Mouse (Mus musculus) neural tube, embryonic 11.5 days (tissue): Measurements from ENCODE around the gene Tent2. TPM values are rescaled to one million over a fixed set of nuclear protein-coding genes. Genes with fewer than 3 reads are reported as not detected.
"Not testable (repeated sequence)": the region's sequence is repeated elsewhere in the genome, so short reads cannot be mapped to it uniquely, and the experiment has no call there.

Experiments
- ATAC-seq: fragments of 200-750 bp; cut with Nextera tagmentation; 2 replicates; pipeline ENCODE4 v1.8.0; 2017; ENCODE audit warnings: moderate number of reproducible peaks, mild to moderate bottlenecking, moderate TSS enrichment, moderate library complexity; ENCODE audit not compliant: insufficient read depth, low FRiP score, low TSS enrichment
- DNase-seq: peaks from one replicate; pipeline ENCODE4 v3.0.0-alpha.2; 2015; ENCODE audit warnings: low spot score
- H3K27ac ChIP-seq: fragments of 300-500 bp; sonication (generic); 2 replicates; pipeline ENCODE4 v1.5.1; 2014; ENCODE audit warnings: low read depth, mild to moderate bottlenecking, low read length
- H3K27me3 ChIP-seq: fragments of 300-500 bp; sonication (generic); 2 replicates; pipeline ENCODE4 v1.6.1; 2014; ENCODE audit warnings: mild to moderate bottlenecking, low read length, mixed read lengths; ENCODE audit not compliant: control insufficient read depth, insufficient read depth
- H3K36me3 ChIP-seq: fragments of 300-500 bp; sonication (generic); 2 replicates; pipeline ENCODE4 v1.6.1; 2014; ENCODE audit warnings: mild to moderate bottlenecking, low read length, moderate library complexity, mixed read lengths; ENCODE audit not compliant: control insufficient read depth, insufficient read depth
- H3K4me1 ChIP-seq: fragments of 300-500 bp; sonication (generic); 2 replicates; pipeline ENCODE4 v1.6.1; 2014; ENCODE audit warnings: low read length, mixed read lengths; ENCODE audit not compliant: control insufficient read depth, insufficient read depth
- H3K4me2 ChIP-seq: fragments of 300-500 bp; sonication (generic); 2 replicates; pipeline ENCODE4 v1.6.1; 2014; ENCODE audit warnings: low read depth, mild to moderate bottlenecking, moderate library complexity
- H3K4me3 ChIP-seq: fragments of 300-500 bp; sonication (generic); 2 replicates; pipeline ENCODE4 v1.5.1; 2014; ENCODE audit warnings: low read depth, low read length
- H3K9ac ChIP-seq: fragments of 300-500 bp; sonication (generic); 2 replicates; pipeline ENCODE4 v1.6.1; 2014; ENCODE audit warnings: mild to moderate bottlenecking, low read length
- H3K9me3 ChIP-seq: fragments of 300-500 bp; sonication (generic); 2 replicates; pipeline ENCODE4 v1.6.1; 2016; ENCODE audit warnings: low read length; ENCODE audit not compliant: control insufficient read depth
- WGBS: fragments of 180-500 bp; shearing (Covaris S2); extraction: QIAGEN DNeasy Blood & Tissue Kit; methylation state at CpG from one replicate; pipeline ENCODE4 v1.1.7; 2014; 5-methylcytosine and 5-hydroxymethylcytosine counted together
- polyA plus RNA-seq: library from polyadenylated mRNA; unstranded; fragments of >200 nt; fragmentation: Nextera tagmentation; extraction: Ambion mirVana; gene quantifications from 2 replicates; pipeline ENCODE4 v1.2.1, GENCODE M21; 2014

Gene Tent2
- polyA plus RNA-seq, 1 experiment from 2014 or later: 81.6 TPM

- Histone ChIP-seq H3K4me1 (no peaks in the 10 kb centered on the region), H3K27me3 (no peaks in the 10 kb centered on the region), H3K9me3 (no peaks in the 10 kb centered on the region), H3K27ac (no peak overlapping the region), H3K9ac (no peak overlapping the region), H3K4me3 (no peak overlapping the region), H3K4me2 (no peak overlapping the region), H3K36me3 (no peaks in the 10 kb centered on the region)
- no peak for DNase-seq
- 79% methylated on average over 1 of the region's 1 CpGs for WGBS
- no peak for ATAC-seq
These were observed 19.6 kb upstream of the Tent2 start for GRCm38 (mm10) chr13:93211741-93212140.

- Histone ChIP-seq H3K4me3 (peak overlapping the region; percentile 96), H3K27me3 (no peaks in the 10 kb centered on the region), H3K9me3 (no peaks in the 10 kb centered on the region), H3K9ac (peak overlapping the region; percentile 97), H3K27ac (peak overlapping the region; percentile 90), H3K36me3 (no peaks in the 10 kb centered on the region), H3K4me1 (peaks cover 3% of the 10 kb centered on the region; the same call in 1 of the 2 replicates), H3K4me2 (peak overlapping the region; percentile 54)
- no peak for DNase-seq
- 62% methylated on average over 5 of the region's 5 CpGs for WGBS
- peak; percentile 70 for ATAC-seq
These were observed 451 bp upstream of the Tent2 start for GRCm38 (mm10) chr13:93192646-93193026.

GRCm38 (mm10) chr13:93189416-93189815, 2.8 kb downstream of the Tent2 start:
- Histone ChIP-seq H3K4me3 (no peak overlapping the region), H3K4me2 (no peak overlapping the region), H3K36me3 (no peaks in the 10 kb centered on the region), H3K9ac (no peak overlapping the region), H3K4me1 (peaks cover 3% of the 10 kb centered on the region; the same call in 1 of the 2 replicates), H3K9me3 (no peaks in the 10 kb centered on the region), H3K27me3 (no peaks in the 10 kb centered on the region), H3K27ac (no peak overlapping the region)
- no peak for ATAC-seq
- 93% methylated on average over 2 of the region's 2 CpGs for WGBS
- no peak for DNase-seq

GRCm38 (mm10) chr13:93188738-93189137, 3.4 kb downstream of the Tent2 start:
- ATAC-seq (no peak), DNase-seq (no peak)
- Histone ChIP-seq H3K9ac (no peak overlapping the region), H3K4me3 (no peak overlapping the region), H3K27me3 (no peaks in the 10 kb centered on the region), H3K36me3 (no peaks in the 10 kb centered on the region), H3K4me2 (no peak overlapping the region), H3K9me3 (no peaks in the 10 kb centered on the region), H3K27ac (no peak overlapping the region), H3K4me1 (peaks cover 3% of the 10 kb centered on the region; the same call in 1 of the 2 replicates)
- WGBS: 92% methylated on average over 3 of the region's 3 CpGs

GRCm38 (mm10) chr13:93187792-93188191, 4.4 kb downstream of the Tent2 start:
- H3K4me1 ChIP-seq, DNase-seq, ATAC-seq, H3K36me3 ChIP-seq, H3K9me3 ChIP-seq, H3K27me3 ChIP-seq, H3K27ac ChIP-seq, H3K4me2 ChIP-seq, H3K9ac ChIP-seq, H3K4me3 ChIP-seq: not testable (repeated sequence)
- 97% methylated on average over 5 of the region's 5 CpGs for WGBS

GRCm38 (mm10) chr13:93180351-93180750, 11.8 kb downstream of the Tent2 start:
- ATAC-seq (no peak), DNase-seq (no peak)
- peaks cover 2% of the 10 kb centered on the region; the same call in 1 of the 2 replicates for H3K36me3 ChIP-seq
- 93% methylated on average over 1 of the region's 1 CpGs for WGBS
- no peak overlapping the region for H3K9ac ChIP-seq
- H3K27me3 ChIP-seq: no peaks in the 10 kb centered on the region
- H3K4me1 ChIP-seq: no peaks in the 10 kb centered on the region
- H3K4me3 ChIP-seq: no peak overlapping the region
- H3K27ac ChIP-seq: no peak overlapping the region
- H3K4me2 ChIP-seq: no peak overlapping the region
- no peaks in the 10 kb centered on the region for H3K9me3 ChIP-seq

- H3K27me3 ChIP-seq: no peaks in the 10 kb centered on the region
- 94% methylated on average over 2 of the region's 2 CpGs for WGBS
These were observed 12.7 kb downstream of the Tent2 start for GRCm38 (mm10) chr13:93179522-93179921.

GRCm38 (mm10) chr13:93177571-93177970, 14.6 kb downstream of the Tent2 start:
- H3K36me3 ChIP-seq: peaks cover 5% of the 10 kb centered on the region

More at GRCm38 (mm10) chr13:93179522-93179921, 12.7 kb downstream of the Tent2 start:
- Histone ChIP-seq H3K4me3 (no peak overlapping the region), H3K4me1 (no peaks in the 10 kb centered on the region), H3K9me3 (no peaks in the 10 kb centered on the region), H3K4me2 (no peak overlapping the region), H3K36me3 (peaks cover 2% of the 10 kb centered on the region; the same call in 1 of the 2 replicates), H3K9ac (no peak overlapping the region), H3K27ac (no peak overlapping the region)
- ATAC-seq (no peak), DNase-seq (no peak)

GRCm38 (mm10) chr13:93163303-93163702, 28.9 kb downstream of the Tent2 start:
- Histone ChIP-seq H3K9me3 (no peaks in the 10 kb centered on the region), H3K4me3 (no peak overlapping the region), H3K36me3 (peaks cover 4% of the 10 kb centered on the region; the same call in 1 of the 2 replicates), H3K27me3 (no peaks in the 10 kb centered on the region), H3K9ac (no peak overlapping the region), H3K4me2 (no peak overlapping the region), H3K27ac (no peak overlapping the region), H3K4me1 (no peaks in the 10 kb centered on the region)
- DNase-seq (no peak), ATAC-seq (no peak)
- WGBS: 95% methylated on average over 4 of the region's 4 CpGs

More at GRCm38 (mm10) chr13:93177571-93177970, 14.6 kb downstream of the Tent2 start:
- Histone ChIP-seq H3K27me3 (no peaks in the 10 kb centered on the region), H3K9me3 (no peaks in the 10 kb centered on the region), H3K4me3 (no peak overlapping the region), H3K27ac (no peak overlapping the region), H3K9ac (no peak overlapping the region), H3K4me2 (no peak overlapping the region), H3K4me1 (no peaks in the 10 kb centered on the region)
- no peak for DNase-seq
- no peak for ATAC-seq
